Mouse (Mus musculus) heart, postnatal 36 days (tissue): ENCODE results near the gene Morc4. TPM values are rescaled to one million over a fixed set of nuclear protein-coding genes. Genes with fewer than 3 reads are reported as not detected.
A peak's percentile ranks its signal among the peaks of the same experiment; 100 is the strongest.

Experiments
- DNase-seq, 2 experiments: peaks; one replicate each; pipeline ENCODE4 v3.0.0; 2021 to 2022
- intact Hi-C: fragments of 180-260 bp; cut with DNase I; formaldehyde crosslinking; loops from one replicate; pipeline ENCODE4 v1.15.1; 2025
- total RNA-seq, 2 experiments: library from RNA; stranded (reverse); gene quantifications; 2 replicates each; pipeline ENCODE4 v1.2.3; 2021

Morc4 gene
- total RNA-seq, 2 experiments from 2014 or later: 4.0 to 4.7 TPM

DNA sequence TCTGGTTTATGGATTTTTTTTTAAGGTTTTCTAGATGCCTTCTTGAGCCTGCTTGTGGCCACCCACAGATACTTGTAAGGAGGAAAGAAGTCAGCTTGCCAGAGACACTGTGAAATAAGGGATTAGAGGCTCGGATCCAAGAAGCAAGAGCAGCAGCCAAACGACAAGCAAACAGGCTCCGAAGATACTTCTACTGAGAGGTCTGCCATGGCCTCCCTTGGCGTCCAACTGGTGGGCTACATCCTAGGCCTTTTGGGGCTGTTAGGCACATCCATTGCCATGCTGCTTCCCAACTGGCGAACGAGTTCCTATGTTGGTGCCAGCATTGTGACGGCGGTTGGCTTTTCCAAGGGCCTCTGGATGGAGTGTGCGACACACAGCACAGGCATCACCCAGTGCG is 63.0 kb downstream of the Morc4 start:
- DNase-seq: no peak
- intact Hi-C loops: no loop called here

DNA sequence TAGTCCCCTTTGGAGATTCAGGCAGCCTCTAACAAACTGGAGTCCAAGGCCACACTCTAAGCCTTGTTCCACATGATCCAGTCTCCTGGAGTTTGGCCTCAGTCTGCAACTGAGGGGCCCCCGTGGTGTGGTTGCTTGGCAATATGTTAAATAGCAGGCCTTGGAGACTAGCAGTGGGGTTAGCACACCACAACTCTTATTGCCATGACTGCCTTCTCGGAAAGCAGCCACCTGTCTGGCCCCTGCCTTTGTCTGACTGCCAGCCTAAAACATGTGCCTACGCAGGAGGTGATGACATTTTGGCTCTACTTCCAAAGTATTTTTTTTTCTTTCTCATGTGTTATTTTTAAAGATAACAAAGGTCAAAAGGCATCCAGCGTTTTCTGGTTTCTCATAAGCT is 63.4 kb downstream of the Morc4 start:
- no peak for DNase-seq

DNA sequence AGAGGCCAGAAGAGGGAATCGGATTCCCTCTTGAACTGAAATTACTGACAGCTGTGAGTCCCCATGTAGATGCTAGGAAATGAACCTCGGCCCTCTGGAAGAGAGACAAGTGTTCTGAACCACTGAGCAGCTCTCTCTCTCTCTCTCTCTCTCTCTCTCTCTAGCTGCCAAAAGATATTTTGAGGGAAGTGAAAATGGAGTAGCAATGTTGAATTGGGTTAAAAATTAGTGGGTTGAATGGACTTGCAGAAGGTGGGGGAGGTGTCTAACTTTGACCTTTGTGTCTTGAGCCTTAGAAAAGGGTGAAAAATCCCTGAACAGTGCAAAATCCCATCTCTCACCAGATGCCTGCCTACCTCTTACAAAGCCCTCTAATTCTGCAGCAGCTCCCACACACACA is 64.1 kb downstream of the Morc4 start:
- no peak for DNase-seq
- intact Hi-C loops: no loop called here

More for the DNA sequence above, 63.4 kb downstream of the Morc4 start:
- intact Hi-C loops: no loop called here

DNA sequence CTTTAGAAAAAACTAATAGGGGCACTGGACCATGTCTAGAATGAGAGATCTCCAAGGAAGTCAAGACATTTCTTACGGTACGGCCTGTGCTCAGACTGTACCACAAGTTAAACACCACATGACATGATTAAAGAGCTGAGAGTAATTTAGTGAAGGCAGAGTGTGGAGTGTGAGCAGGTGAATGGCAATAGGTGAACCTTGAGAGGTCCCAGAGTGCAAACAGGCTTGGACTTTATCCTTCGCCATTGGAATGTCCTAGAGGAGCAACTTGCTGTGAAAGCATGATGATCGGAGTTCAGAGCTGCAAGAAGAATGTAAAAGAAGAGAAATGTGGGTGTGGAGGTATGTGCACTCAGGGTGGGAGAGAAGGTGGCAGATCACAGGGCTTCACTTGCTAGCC is 65.6 kb downstream of the Morc4 start:
- DNase-seq: no peak
- intact Hi-C loops: no loop called here

DNA sequence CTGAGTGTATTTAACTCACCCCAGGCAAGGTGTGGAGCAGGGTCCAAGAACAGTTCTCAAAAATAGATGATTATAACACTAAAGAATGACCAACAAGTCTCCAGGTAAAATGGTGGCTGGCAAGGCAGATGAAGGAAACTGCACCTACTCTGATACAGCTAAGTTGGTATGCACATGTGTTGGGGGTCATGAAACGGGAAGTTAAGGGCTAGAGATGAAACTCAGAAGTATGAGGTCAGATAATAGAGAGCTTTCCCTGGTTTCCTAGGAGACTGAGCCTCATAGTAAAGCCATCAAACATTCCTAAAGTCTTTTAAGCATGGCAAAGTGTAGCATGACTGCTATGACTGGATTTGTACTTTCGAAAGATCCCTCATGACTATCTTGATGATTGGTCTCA is 68.4 kb downstream of the Morc4 start:
- DNase-seq: no peak
- intact Hi-C loops: no loop called here

DNA sequence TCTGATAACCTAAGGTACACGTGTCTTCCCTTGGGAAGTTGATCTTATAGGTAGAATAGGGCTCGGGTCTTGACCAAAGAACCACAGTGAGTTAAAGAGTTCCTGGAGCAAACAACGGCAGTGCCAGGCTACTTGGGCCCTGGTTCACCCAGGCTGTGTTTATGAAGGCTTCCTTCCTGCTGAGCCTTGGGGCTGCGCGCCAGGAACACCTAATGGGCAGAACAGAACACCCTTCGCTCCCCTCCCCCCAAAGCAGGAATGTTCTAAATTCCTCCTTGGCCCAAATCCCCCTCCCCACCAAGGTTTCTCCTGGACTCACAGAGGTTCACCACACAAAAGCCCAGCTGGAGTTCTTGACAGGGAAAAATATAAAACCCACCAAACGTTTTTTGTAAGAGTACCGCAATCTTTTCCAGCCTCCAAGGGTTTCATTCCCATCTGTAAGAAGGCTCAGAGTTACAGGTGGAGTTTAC is 71.0 kb downstream of the Morc4 start, which contains the start of gene Cldn2:
Gene Cldn2, plus strand, starts transcription at position 423 of the 473 bp plus-strand sequence.
- DNase-seq: no peak
- intact Hi-C loops: no loop called here

DNA sequence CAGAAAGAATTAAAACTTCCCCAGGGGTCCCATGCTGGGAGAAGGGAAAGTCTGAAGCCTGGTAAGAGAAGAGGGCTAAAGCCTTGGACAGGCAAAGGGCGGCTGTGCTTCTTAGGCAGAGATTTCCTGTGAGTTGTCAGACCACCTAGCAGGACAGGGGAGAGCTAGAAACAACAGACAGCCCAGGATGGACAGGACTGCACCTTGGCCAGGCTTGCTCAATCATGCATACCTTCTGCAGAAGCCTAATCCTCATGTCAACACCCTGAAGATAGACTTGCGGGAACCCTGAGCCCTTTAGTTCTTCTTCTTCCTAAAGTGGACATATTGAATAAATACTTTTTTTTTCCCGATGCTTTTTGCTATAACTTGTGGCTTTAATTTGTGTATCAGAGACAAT is 71.5 kb downstream of the Morc4 start:
- intact Hi-C loops: no loop called here
- no peak for DNase-seq

DNA sequence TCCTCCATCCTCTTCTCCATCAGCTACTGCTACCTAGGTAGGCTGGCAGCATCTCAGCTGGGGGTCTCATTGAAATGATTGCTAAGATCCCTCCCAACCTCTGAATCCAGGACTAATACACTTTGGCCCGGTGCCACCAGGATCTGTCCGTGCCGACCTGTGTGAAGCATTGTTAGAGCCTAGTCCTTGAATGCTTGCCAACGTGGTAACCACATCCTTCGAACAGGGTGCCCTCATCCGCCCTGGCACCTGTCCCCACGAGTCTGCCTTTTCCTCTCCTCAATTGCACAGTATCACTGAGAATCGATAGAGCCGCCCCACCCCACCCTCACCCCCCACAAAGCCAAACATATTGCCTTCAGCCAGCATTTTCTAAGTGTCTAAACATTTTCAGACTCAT is 73.6 kb downstream of the Morc4 start:
- no peak for DNase-seq
- intact Hi-C loops: no loop called here

DNA sequence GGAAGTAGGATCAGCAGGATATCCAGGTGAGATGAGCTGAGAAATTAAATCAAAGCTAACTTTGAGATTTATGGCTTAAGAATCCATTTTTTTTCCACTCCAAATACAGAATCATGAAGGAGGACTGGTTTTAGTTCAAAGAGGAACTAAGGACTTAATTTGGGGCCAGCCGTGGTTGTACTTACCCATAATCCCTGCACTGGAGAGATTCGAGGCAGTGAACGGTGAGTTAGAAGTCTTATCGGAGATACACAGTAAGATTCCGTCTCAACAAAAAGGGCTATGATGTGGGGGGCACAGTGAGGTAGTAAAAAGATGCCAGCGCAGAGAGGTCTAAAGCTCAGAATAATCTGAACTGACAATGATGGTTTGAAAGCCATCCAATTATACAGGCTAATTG is 75.4 kb downstream of the Morc4 start:
- no peak for DNase-seq
- intact Hi-C loops: no loop called here

DNA sequence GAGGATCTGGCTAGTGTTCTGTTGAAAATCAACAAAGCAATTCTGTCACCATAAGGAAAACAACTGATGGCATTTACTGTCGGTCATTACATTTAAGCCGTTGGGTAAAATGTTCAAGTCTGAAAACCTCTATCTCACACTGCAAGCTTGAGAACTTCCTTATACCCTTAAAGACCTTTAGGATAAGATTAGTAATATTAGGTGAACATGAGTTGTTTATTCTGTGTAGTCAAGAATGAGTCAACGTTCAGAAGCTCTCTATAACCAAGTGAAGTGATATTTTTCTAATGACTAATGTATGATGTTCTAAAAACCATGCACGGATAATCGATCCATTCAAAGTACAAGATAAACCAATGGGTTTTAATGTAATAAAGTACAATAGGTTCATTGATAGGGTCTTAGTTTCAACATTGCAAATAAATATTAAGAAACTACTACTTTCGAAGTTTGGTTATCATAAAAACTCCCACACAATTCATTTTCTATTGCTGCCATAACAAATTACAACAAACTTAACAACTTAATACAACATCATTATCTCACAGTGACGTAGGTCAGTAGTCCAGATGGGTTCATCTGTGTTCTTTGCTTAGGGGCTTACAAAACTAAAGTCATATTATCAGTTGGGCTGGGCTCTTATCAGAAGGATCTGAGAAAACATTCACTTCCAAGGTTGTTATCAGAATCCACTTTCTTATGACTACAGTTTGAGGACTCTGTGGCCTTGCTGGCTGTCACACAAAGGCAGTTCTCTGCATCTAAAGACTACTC is 77.2 kb downstream of the Morc4 start:
- no peak for DNase-seq
- intact Hi-C loops: no loop called here

DNA sequence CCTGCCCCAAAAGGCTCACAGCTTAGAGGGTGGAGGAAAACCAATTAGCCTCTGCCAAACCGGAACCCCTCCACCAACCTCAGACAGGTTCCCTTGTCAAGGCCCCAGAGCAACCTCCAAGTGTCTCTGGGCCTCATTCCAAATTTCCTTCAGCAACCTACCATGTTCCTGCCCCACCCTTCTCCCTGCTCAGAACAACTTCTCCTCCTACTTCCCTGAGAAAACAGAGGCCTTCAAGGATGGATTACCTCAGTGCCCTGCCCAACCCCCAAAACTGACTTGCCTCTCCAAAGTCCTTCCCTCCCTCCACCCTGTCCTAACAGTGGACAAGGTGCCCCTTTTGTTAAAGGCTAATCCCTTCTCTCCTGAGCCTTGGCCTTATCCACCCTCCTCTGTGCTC is 85.7 kb downstream of the Morc4 start:
- intact Hi-C loops: no loop called here
- no peak for DNase-seq

DNA sequence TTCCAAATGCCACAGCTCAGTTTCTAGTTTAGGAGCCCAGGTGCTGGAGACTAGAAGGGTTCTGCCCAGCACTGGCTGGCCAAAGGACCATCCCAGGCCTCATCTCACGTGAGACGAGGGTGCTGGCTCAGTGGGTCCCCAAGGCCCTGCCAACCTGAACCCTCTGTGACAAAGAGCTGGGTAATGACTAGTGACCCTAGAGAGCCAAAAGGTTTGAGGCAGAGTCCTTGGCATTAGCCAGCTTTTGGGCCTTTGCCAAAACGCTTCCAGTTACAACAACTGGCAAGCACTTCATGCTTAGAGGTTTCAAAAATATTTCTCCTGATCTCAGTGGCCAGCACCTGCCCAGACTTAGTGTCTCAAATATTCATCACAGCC is 88.4 kb downstream of the Morc4 start:
- peak in 1 of 2 experiments; percentile 33 for DNase-seq

DNA sequence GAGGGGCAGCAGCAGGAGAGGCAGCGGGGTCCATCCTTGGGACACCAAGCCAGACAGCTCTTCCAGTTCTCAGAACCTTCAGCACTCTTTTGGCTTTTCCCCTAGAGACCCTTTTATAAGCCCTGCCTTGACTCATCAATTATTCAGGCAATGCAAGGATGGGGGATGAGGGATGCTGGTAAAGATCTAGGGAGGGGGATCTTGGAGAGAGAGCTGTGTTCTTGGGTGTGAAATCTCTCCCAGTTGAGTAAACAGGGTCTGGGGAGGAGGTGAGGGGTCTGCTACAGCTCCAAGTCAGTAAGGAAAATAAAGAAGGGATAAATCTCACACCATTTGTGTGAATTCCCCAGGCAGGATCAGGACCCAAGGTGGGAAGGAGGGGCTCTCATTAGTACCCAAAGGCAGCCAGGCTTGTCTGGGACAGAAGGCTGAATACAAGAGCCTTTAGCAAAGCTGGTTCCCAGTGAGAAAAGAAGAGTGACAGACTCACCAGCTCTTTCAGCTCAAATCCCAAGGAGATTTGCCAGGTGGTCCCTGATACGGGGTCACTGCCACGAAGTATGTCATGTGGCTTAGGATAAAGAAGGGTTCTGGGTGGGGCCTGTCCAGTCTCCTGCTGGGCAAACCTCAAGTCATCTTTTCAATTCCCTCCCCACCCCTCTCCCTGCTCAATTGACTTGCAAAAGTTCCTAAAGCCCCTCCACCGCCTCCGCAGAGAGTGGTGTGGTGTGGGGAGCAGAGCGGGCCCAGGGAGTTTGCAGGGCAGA is 89.0 kb downstream of the Morc4 start, which contains the start of gene Ripply1:
Gene Ripply1, minus strand, starts transcription at position 76 of the 767 bp plus-strand sequence.
- no peak for DNase-seq
- intact Hi-C loops: no loop called here

More for the DNA sequence above, 88.4 kb downstream of the Morc4 start:
- intact Hi-C loops: no loop called here

DNA sequence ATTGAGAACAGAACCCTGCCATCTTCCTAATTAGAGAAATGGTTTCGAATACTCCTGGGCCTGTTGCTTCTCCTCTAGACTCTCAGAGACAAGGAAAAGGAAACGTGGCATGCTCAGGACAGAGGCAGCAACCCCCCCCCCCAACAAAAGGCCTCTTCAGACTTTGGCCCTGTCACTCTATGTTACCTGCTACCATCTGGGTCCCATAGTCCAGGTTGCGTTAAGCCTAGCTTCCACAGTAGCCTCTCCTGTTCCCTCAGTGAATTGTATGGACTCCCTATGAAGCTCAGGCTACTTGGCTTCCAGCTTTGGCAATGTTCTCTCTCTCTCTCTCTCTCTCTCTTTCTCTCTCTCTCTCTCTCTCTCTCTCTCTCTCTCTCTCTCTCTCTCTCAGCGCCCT is 89.9 kb downstream of the Morc4 start:
- DNase-seq: no peak
- intact Hi-C loops: no loop called here

DNA sequence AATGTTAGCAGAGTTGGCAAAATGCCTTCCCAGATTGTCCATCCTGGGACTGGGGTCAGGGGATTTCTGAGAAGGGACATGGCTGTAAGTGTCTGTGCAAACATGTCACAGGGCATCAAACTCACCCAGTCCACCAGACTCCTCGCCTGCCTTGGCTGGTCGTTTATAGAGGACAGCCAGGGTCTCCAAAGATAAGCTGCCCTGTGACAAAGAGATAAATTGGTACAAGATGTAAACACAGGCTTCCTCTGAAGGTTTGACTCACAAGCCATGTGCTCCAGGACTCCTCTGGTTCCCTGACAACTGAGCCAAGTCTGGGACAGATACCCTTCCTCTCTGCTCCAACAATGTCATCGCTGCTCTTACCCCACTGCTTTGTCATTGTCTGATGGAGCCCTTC is 90.5 kb downstream of the Morc4 start:
- intact Hi-C loops: no loop called here
- DNase-seq: no peak

DNA sequence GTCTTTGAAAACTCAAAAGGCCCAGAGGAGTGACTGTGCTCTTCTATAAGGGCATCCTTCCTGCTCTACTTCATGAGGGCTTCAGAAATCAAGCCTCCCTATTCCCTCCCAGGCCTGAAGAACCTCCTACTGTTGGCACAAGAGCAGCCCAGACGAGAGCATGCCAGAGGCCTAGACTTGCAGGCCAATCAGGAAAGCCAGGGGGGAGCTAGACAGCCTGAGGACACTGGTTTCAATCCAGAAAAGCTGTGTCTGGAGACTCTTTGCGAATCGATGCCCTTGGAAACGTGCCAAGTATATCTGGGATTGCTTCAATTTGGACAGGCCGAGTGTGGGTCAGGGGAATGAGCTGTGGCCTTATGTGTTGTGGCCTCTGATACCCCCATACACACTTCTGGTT is 92.1 kb downstream of the Morc4 start:
- intact Hi-C loops: no loop called here
- no peak for DNase-seq

DNA sequence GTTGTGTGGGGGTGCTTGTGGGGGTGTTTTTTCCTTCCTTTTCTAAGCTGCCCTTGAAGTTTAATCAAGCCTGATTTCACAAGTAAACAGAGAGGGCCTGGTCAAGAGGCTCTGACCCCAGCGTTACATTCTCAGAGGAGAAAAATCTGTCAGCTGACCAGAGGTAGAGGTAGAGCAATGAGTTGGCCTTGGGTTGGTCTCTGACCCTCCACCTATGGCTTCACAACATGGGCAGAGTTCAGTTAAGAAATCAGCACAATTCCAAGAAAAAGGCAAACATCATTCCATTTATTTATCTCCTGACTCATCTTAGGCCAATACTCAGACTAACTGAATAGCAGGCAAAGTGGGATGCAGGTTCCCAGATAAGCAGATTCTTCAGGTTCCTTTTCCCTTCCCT is 92.6 kb downstream of the Morc4 start:
- intact Hi-C loops: no loop called here
- no peak for DNase-seq

DNA sequence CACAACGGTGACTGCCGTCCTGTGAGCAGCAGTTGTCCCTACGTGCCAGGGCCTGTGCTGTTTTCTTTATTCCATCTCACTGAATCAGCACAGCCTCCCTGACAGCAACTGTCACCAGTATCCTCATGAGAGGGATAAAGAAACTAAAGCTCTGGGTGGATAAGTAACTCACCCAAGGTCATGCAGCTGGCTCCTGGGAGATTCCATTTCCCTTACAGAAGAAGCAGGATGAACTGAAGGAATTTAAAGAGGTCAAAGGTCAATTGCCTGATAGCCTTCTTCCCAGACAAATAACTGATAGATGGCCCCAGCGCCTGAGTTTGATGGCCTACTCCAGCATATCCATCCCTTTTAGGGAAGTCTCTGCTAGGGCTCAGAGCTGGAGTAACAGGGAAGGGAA is 94.1 kb downstream of the Morc4 start:
- DNase-seq: no peak
- intact Hi-C loops: no loop called here

DNA sequence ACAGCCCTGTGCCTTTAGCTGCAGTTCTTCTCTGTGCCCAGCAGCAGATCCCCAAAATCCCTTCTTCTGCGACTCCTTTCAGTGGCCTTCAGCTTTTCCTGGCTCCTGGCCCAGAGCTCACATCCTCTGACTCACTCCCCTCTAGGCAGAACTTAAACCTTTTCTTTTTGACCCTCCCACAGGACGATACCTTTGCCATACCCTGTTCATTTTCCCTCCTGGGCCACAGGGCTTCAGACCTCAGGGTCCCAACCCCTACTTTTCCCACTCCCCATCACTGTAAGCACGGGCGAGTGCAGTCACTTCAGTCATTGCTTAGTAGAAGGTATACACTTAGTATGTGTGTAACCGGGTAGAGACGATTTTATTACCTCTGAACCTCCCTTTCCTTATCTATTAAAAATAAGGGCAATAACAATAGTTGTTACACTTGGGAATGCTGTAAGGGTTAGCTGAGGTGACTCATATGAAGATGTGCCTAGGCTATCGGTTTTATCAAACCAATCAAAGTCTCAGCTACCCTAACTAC is 96.3 kb downstream of the Morc4 start:
- no peak for DNase-seq
- intact Hi-C loops: no loop called here

DNA sequence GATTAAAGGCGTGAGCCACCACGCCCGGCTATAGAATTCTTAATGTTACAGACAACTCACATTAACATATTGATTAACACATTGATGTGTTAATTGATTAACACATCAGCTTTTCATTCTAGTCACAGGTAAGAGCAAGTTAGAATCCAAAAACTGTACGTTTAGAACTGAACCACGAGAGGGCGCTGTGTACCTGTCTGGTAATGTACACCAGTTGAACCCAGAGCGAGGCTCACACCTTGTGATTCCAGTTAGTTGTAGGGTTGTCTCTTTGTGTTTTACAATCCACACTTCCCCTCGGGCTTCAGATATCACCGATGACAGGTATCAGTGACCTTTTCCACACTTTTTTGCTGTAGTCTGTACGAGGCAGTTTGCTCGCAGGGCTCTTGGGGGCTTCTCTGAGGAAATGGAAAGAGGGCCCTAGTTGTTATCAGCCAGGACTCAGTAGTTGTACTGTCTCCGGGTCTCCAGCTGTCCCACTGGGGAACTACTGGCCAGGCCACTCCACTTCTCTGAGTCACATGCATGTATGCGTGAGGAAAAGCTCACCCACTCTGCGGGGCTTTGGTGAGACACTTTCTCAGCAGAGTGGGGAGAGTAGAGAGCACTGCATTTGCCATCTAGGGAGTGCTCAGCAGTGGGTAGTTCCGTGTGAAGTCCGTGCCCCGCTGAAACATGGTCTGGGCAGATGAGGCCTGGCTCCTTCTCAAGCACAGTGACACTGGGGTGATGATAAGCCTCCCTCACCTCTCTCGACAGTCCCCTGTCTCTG is 97.0 kb downstream of the Morc4 start:
- intact Hi-C loops: loop anchor here (1.0 kb wide), 1 partner anchor 58 kb away; no protein-coding TSS in a partner anchor
- peak; percentile 28 to 38 for DNase-seq
